Mouse (Mus musculus) bone marrow macrophage, adult 2 months (primary cell): ENCODE data around the gene Mybph.

Source experiments
- CTCF ChIP-seq: IDR thresholded peaks from 2 replicates; pipeline ENCODE4 v1.5.1; 2012; ENCODE audit warnings: low read depth, mild to moderate bottlenecking, low read length, moderate library complexity
- POLR2A ChIP-seq: IDR thresholded peaks from 2 replicates; pipeline ENCODE4 v1.6.1; 2012; ENCODE audit warnings: mild to moderate bottlenecking, low read depth, low read length, borderline replicate concordance

GRCm38 (mm10) chr1:134195117-134195516 lies 1.9 kb downstream of the Mybph start:
- TF ChIP-seq CTCF, result no peak
- TF ChIP-seq POLR2A, result no peak
